Mouse (Mus musculus) spleen, adult 2 months (tissue): ENCODE results near the gene Snrpd3.

Experiments used
- CTCF ChIP-seq: fragments of 200-500 bp; IDR thresholded peaks from 2 replicates; pipeline ENCODE4 v1.5.1; 2011; ENCODE audit warnings: mild to moderate bottlenecking, inconsistent platforms; ENCODE audit not compliant: insufficient read depth, insufficient read length, insufficient replicate concordance; ENCODE audit errors: extremely low read depth
- POLR2A ChIP-seq: fragments of 200-500 bp; IDR thresholded peaks from 2 replicates; pipeline ENCODE4 v1.6.1; 2011; ENCODE audit warnings: low read depth, low read length, inconsistent platforms

- TF ChIP-seq POLR2A (no peak), CTCF (no peak)
Measured at GRCm38 (mm10) chr10:75560549-75560899, 43.2 kb downstream of the Snrpd3 start.
